Mouse (Mus musculus): ENCODE measurements at regions not wholly inside any gene's neighbourhood (a gene's known extent, or its start where the extent isn't known, plus 50 kb on each side); places are given as distances from the start of the nearest gene placed in this dataset.

DNA sequence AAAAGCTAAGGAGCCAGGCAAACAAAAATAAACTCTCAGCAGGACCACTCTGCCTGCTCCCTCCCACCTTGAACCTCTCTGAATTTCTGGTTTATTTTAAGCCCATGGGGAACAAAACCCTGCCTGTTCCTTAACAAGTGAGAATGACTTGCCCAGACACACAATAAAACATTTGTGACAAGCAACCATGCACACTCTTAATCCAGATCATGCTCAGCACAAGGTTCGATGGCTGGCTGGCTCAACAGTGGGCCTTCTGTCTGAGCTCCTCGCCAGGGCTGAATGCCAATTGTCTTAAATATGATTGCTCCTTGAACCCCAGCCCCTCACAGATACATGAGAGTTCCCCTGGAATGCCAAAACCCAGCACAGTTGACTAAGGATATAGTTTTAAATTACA, 468.3 kb upstream of the Nrsn1 start:
- TF ChIP-seq CTCF (conservative IDR thresholded peaks at IDR 0.05; ENCODE audit: low read length), result no peak
- no peak for TF ChIP-seq NANOG (IDR thresholded peaks at IDR 0.05; ENCODE audit: borderline replicate concordance, low read length)
